Mouse (Mus musculus) ES-E14 (cell line): ENCODE measurements at regions not wholly inside any gene's neighbourhood (a gene's known extent, or its start where the extent isn't known, plus 50 kb on each side); places are given as distances from the start of the nearest gene placed in this dataset.

ENCODE experiments used
- DNase-seq: peaks from one replicate; pipeline ENCODE4 v3.0.0-alpha.2; 2013; ENCODE audit warnings: low read depth, low spot score
- H3K27ac ChIP-seq: 2 replicates; pipeline ENCODE4 v1.5.1; 2012; ENCODE audit warnings: low read depth, mild to moderate bottlenecking, low read length, moderate library complexity, mixed read lengths; ENCODE audit not compliant: poor library complexity, insufficient read depth, severe bottlenecking
- H3K36me3 ChIP-seq: 2 replicates; pipeline ENCODE4 v1.6.1; 2012; ENCODE audit warnings: mild to moderate bottlenecking, low read length, moderate library complexity, mixed read lengths; ENCODE audit not compliant: control insufficient read depth, poor library complexity, insufficient read depth, severe bottlenecking
- H3K4me1 ChIP-seq, 2 experiments: fragments of 150-350 bp in 1 of 2; sonication (generic) in 1 of 2; 2 replicates each; pipeline ENCODE4 v1.6.1; 2012; ENCODE audit warnings: low read length in 2 of 2, mild to moderate bottlenecking in 1 of 2, mixed read lengths in 1 of 2; ENCODE audit not compliant: control insufficient read depth in 2 of 2, insufficient read depth in 2 of 2, poor library complexity in 1 of 2
- H3K4me3 ChIP-seq, 2 experiments: fragments of 150-350 bp in 1 of 2; sonication (generic) in 1 of 2; 2 replicates each; pipeline ENCODE4 v1.5.1; 2012; ENCODE audit warnings: low read length in 2 of 2, low read depth in 1 of 2, mild to moderate bottlenecking in 1 of 2, mixed read lengths in 1 of 2; ENCODE audit not compliant: insufficient read depth in 1 of 2, poor library complexity in 1 of 2, severe bottlenecking in 1 of 2
- H3K9ac ChIP-seq: 2 replicates; pipeline ENCODE4 v1.6.1; 2012; ENCODE audit warnings: low read depth, mild to moderate bottlenecking, low read length, mixed read lengths; ENCODE audit not compliant: poor library complexity, insufficient read depth, severe bottlenecking
- H3K9me3 ChIP-seq: fragments of 150-350 bp; sonication (generic); 2 replicates; pipeline ENCODE4 v1.6.1; 2012; ENCODE audit warnings: low read depth, mild to moderate bottlenecking, low read length; ENCODE audit not compliant: control insufficient read depth, insufficient read depth
- CHD2 ChIP-seq: IDR thresholded peaks from 2 replicates; pipeline ENCODE4 v1.6.1; 2014; ENCODE audit warnings: mild to moderate bottlenecking, low read depth, low read length, inconsistent platforms
- HCFC1 ChIP-seq: IDR thresholded peaks from 2 replicates; pipeline ENCODE4 v1.6.1; 2012; ENCODE audit warnings: low read length, inconsistent platforms, borderline replicate concordance; ENCODE audit not compliant: insufficient read depth
- MAFK ChIP-seq: IDR thresholded peaks from 2 replicates; pipeline ENCODE4 v1.6.1; 2014; ENCODE audit warnings: mild to moderate bottlenecking, low read depth, low read length, inconsistent platforms; ENCODE audit not compliant: insufficient read depth
- ZC3H11A ChIP-seq: IDR thresholded peaks from 2 replicates; pipeline ENCODE4 v1.6.1; 2012; ENCODE audit warnings: low read depth, mild to moderate bottlenecking, inconsistent platforms, low read length, borderline replicate concordance
- ZNF384 ChIP-seq: IDR thresholded peaks from 2 replicates; pipeline ENCODE4 v1.6.1; 2012; ENCODE audit warnings: low read depth, low read length, inconsistent platforms
- in situ Hi-C, 2 experiments: fragments of 600-800 bp; cut with MboI; formaldehyde crosslinking; loops; one replicate each; pipeline ENCODE4 v1.15.1; 2025; ENCODE audit warnings: low sequenced_read_pairs in 2 of 2, inconsistent platforms in 1 of 2; ENCODE audit not compliant: unreplicated experiment in 2 of 2

DNA sequence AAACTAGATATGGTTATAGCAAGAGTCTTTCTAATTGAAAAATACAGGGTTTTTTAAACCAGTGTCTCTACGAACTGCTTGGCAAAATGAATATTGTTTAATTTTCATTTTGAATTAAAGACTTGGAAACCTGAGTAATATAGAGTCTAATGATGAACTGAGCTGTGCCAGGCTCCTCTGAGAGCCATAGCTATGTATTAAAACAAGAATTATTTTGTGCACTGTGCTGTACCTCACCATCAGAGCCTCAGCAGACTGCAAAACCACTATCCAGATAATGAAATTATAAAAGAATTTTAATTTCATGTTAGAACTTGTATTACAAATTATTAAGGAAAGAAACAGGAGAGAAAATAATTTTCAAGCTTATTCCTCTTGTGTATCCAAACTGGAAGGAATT lies 408.8 kb upstream of the Map3k7 start:
- Histone ChIP-seq H3K4me3 (no peak overlapping the region), H3K27ac (no peak overlapping the region), H3K4me1 (no peaks in the 10 kb centered on the region), H3K9me3 (no peaks in the 10 kb centered on the region), H3K36me3 (no peaks in the 10 kb centered on the region), H3K9ac (no peak overlapping the region)
- no peak for DNase-seq
- TF ChIP-seq CHD2, result no peak
- TF ChIP-seq HCFC1, result no peak
- no peak for TF ChIP-seq MAFK
- no peak for TF ChIP-seq ZNF384
- TF ChIP-seq ZC3H11A, result no peak
- in situ Hi-C loops, result no loop called here

DNA sequence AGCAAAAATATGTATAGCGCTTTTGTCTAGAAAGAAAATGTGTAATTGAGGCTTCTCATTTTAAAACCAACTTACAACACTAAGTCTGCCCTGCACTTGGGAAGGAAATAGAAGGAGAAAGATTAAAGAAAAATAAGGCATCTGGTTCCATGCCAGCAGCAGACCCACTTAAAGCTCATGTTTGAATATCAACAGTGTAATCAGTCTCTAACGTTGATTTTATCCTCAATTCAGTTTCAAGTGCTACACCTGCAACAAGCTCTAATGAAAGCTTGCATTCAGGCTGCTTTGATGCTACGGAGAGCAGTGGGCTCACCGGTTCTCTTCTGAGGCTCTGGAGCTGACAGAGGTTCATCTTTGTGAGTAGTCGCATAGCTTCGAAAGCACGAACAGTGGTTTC lies 406.6 kb upstream of the Map3k7 start:
- no peak for DNase-seq
- Histone ChIP-seq H3K9me3 (no peaks in the 10 kb centered on the region), H3K4me1 (no peaks in the 10 kb centered on the region), H3K36me3 (no peaks in the 10 kb centered on the region), H3K4me3 (no peak overlapping the region), H3K9ac (no peak overlapping the region), H3K27ac (no peak overlapping the region)
- in situ Hi-C loops, result no loop called here
- TF ChIP-seq MAFK (no peak), ZC3H11A (no peak), CHD2 (no peak), HCFC1 (no peak), ZNF384 (no peak)

DNA sequence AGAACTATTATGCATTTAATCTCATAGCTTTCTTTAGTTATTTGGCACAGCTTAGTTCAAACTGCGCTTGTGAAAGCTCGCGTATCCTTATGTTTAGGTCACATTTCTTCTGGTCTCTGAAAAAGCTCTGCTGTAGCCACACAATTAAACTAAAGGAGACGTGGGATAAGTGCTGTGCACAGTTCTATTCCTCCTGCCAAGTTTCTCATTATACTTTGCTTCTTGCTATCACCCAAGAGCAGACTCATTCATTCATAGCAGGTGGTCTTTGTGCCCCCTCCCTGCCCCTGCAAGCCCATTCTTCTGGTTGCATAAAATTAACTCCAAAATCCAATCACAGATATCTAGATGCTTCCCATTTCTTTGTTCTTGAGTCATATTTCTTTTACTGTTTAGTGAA lies 403.6 kb upstream of the Map3k7 start:
- TF ChIP-seq ZNF384, result no peak
- TF ChIP-seq HCFC1, result no peak
- TF ChIP-seq CHD2, result no peak
- no peak for TF ChIP-seq ZC3H11A
- TF ChIP-seq MAFK, result no peak
- Histone ChIP-seq H3K9me3 (no peaks in the 10 kb centered on the region), H3K4me1 (no peaks in the 10 kb centered on the region), H3K27ac (no peak overlapping the region), H3K4me3 (no peak overlapping the region), H3K9ac (no peak overlapping the region), H3K36me3 (no peaks in the 10 kb centered on the region)
- no peak for DNase-seq
- in situ Hi-C loops, result no loop called here

DNA sequence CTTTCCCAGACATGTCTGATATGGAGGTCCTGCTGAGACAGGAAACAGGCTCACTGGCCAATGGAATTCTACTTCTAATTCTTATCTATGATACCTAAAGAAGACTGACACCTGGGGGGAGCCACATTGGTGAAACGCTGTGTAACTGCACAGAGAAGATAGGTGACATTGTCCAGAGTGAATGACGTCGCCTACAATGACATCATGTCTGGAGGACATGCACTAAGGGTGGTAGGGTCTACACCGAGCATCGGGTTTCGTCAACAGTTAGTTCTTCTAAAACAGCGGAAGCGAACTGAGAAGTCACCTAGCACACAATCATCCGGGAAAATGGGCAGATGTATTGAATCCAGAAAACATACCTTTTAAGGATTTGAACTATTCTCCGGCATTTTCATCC lies 402.7 kb upstream of the Map3k7 start:
- no peak for TF ChIP-seq ZC3H11A
- no peak for TF ChIP-seq HCFC1
- no peak for TF ChIP-seq ZNF384
- no peak for TF ChIP-seq CHD2
- TF ChIP-seq MAFK, result no peak
- no peaks in the 10 kb centered on the region for H3K4me1 ChIP-seq
- no peak for DNase-seq
- H3K9ac ChIP-seq, result no peak overlapping the region
- H3K9me3 ChIP-seq, result no peaks in the 10 kb centered on the region
- H3K36me3 ChIP-seq, result no peaks in the 10 kb centered on the region
- no peak overlapping the region for H3K4me3 ChIP-seq
- in situ Hi-C loops, result no loop called here
- no peak overlapping the region for H3K27ac ChIP-seq

DNA sequence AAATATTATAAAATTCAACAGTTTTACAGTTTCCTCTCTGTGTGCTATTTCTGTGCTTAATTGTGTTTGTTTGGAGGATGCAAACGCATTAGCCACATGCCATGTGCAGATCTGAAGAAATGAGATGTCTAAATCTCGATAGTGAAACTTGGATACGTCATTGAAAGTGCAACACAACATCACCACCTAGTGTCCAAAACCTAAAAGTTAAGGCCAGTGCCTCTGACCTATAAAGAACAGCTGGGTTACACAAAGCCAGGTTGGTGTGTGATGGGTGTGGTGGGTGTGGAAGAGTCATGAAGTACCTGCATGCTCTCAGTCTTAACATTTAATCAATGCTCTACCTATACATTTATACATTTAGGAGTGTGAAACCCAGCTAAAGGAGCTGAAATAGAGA lies 402.1 kb upstream of the Map3k7 start:
- TF ChIP-seq HCFC1 (no peak), CHD2 (no peak), ZC3H11A (peak; percentile 22; the same call in 1 of the 2 replicates)
- Histone ChIP-seq H3K27ac (no peak overlapping the region), H3K9ac (no peak overlapping the region), H3K36me3 (no peaks in the 10 kb centered on the region), H3K9me3 (no peaks in the 10 kb centered on the region), H3K4me1 (no peaks in the 10 kb centered on the region), H3K4me3 (no peak overlapping the region)
- in situ Hi-C loops, result no loop called here
- DNase-seq, result peak; percentile 27
